In genomic region chr1:73915218-73916070, GRCm38 (mm10) we compare ENCODE assay signal across 9 mouse cellular contexts.
DNase-seq lines count a peak whose midpoint lies in the region; ATAC-seq and TF ChIP-seq lines count a peak whose summit lies in the region.
"Had no signal": no experiment of that assay in that cellular context is flagged by ENCODE, and none has a peak within 500 bp of the region (broad histone marks: within the 10 kb centered on the region; RNA-seq: fewer than 3 reads in every experiment).

No protein-coding gene starts in this region.

- H3K27me3 ChIP-seq in cerebellum, adult 2 months (ENCODE audit: control insufficient read depth, insufficient read depth, low read length) = no peaks in the 10 kb centered on the region
- 0 out of 2 replicates have a peak, but pooled peaks cover 5% of the 10 kb centered on the region for H3K27me3 ChIP-seq in liver, embryonic 12.5 days (replicated peaks)

- H3K4me1 ChIP-seq in cerebellum, adult 2 months (ENCODE audit: control insufficient read depth, insufficient read depth, low read length) = peaks cover 18% of the 10 kb centered on the region
- 0 out of 2 replicates have a peak, but pooled peaks cover 5% of the 10 kb centered on the region for H3K4me1 ChIP-seq in liver, embryonic 12.5 days

- TF ChIP-seq CTCF in cerebellum, adult 2 months (IDR thresholded peaks at IDR 0.05; ENCODE audit: borderline replicate concordance, insufficient read depth, low read depth, low read length) = no peak

- no peak for ATAC-seq in liver, embryonic 12.5 days

- H3K4me2 ChIP-seq in liver, embryonic 12.5 days = no peak overlapping the region

- peaks cover 35% of the 10 kb centered on the region for H3K36me3 ChIP-seq in liver, embryonic 12.5 days

- H3K4me3 ChIP-seq in cerebellum, adult 2 months (replicated peaks; ENCODE audit: insufficient read depth, low read depth, low read length) = no peak overlapping the region
- no peak overlapping the region for H3K4me3 ChIP-seq in liver, embryonic 12.5 days

- WGBS in cerebellum, adult 2 months = 67% methylated on average over 8 of the region's 8 CpGs
- WGBS in liver, embryonic 12.5 days (ENCODE audit: insufficient replicate concordance) = 48% methylated on average over 8 of the region's 8 CpGs

- no peak overlapping the region for H3K9ac ChIP-seq in liver, embryonic 12.5 days
- H3K9ac ChIP-seq: liver, embryonic 14.5 days had no signal

- H3K27ac ChIP-seq in cerebellum, adult 2 months (ENCODE audit: insufficient read depth, low read length) = no peak overlapping the region
- H3K27ac ChIP-seq in liver, embryonic 12.5 days = no peak overlapping the region
- H3K27ac ChIP-seq: liver, embryonic 14.5 days had no signal

- no peaks in the 10 kb centered on the region for H3K9me3 ChIP-seq in liver, embryonic 12.5 days (replicated peaks)

- peak; percentile 0 for DNase-seq in adrenal gland, adult 8-10 months
- no peak for DNase-seq in adrenal gland, postnatal 36 days
- peak; percentile 7 for DNase-seq in urinary bladder, postnatal 10 days (ENCODE audit: low spot score)
- no peak for DNase-seq in urinary bladder, postnatal 36 days (ENCODE audit: low spot score in 2 of 2)
- DNase-seq in layer of hippocampus, postnatal 10 days (ENCODE audit: low spot score in 2 of 2) = peak; percentile 53 to 66
- peak; percentile 56 for DNase-seq in right cerebral cortex, postnatal 4 days
- no peak for DNase-seq in cerebellum, adult 2 months

- no peak for TF ChIP-seq POLR2A in cerebellum, adult 2 months (IDR thresholded peaks at IDR 0.05; ENCODE audit: borderline replicate concordance, insufficient read depth, low read length)

Comparison
In these comparisons a context has a peak if more than half of its experiments do, and no peak if none do; other contexts are left out.
1. DNase-seq: peak in adrenal gland, adult 8-10 months (single experiment), urinary bladder, postnatal 10 days (single experiment), layer of hippocampus, postnatal 10 days (2 of 2) and right cerebral cortex, postnatal 4 days (single experiment); none in adrenal gland, postnatal 36 days (0 of 2), urinary bladder, postnatal 36 days (0 of 2) and cerebellum, adult 2 months (0 of 2).